Mouse (Mus musculus) CD4-positive, CD25-positive, alpha-beta regulatory T cell, adult 2 months (primary cell): Measurements from ENCODE around the gene Gm11554.
"Not testable (repeated sequence)": the region's sequence is repeated elsewhere in the genome, so short reads cannot be mapped to it uniquely, and the experiment has no call there.

Source experiments
- DNase-seq: peaks from one replicate; pipeline ENCODE4 v3.0.0-alpha.2; 2012; ENCODE audit warnings: low read depth, low spot score

Gene Gm11554

DNA sequence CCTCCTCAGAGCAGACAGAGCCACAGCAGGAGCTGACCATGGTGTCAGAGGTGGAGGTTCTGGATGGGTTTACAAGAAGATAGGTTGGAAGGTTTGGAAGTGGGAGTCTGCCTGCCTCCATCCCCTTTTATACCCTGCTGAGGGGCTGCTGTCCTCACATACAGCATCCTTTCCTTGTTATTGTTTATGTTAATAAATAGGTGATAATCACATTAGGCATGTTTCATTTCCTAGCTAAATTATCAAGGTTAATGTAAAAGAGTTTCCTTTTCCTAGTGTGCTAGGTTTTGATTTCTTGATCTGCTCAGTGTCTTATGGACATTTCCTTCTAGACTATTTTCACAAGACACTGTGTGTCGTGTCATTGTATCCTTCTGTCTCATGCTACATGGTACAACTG, at the start of gene Gm11554:
TSS of gene Gm11554 (minus strand) at position 101 of the 400 bp plus-strand sequence.
- not testable (repeated sequence) for DNase-seq

DNA sequence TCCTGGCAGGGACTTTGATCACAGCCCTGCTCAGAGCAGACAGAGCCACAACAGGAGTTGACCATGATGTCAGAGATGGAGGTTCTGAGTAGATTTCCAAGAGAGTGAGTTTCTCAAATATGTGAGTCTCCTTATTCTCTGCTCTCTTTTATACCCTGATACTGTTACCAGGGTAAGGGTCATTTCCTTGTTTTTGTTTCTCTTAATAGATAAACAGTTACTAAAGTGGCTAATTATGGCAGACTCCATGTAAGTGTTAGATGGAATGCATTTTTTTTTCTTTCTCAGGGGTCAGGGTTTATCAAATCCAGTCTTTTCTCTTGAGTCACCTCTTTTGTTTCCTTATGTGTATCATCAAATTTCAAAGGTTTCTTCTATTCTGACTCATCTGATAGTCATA, 47.3 kb upstream of the Gm11554 start, which contains the start of gene Krtap4-16:
TSS of gene Krtap4-16 (minus strand) at position 101 of the 400 bp plus-strand sequence.
- DNase-seq: no peak

DNA sequence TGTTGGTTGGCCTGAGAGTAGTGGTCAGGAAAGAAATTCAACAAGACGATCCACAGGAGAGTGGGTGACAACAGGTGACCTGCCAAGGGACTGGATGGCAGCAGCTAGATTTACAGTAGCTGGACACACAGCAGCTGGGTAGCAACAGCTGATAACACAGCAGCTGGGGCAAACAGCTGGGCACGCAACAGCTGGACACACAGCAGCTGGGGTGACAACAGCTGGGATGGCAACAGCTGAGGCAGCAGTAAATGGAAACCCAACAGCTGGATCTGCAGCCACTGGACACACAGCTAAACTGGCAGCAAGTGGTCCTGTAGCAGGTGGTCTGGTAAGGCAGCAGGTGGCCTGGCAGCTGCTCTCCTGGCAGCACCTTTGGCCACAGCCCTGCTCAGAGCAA, 42.5 kb upstream of the Gm11554 start:
- DNase-seq: no peak

DNA sequence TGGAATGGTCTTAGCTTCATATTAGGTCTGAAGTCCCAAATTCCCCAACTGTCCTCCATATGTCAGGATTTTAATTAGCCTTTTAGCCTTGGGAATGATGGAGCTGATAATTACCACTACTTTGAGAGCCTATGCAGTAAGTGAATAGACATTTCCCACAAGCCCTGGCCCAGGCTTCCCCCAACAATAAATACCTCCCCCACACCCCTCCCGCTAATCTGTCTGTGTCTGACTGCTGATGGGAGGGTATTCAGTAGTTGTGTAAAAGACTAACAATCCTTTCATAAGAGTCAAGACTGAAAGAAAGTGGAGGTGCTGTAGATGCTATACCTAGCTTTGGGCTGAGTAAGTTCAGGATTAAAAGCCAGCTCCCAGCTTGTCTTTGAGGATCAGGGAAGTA, 37.9 kb upstream of the Gm11554 start:
- DNase-seq: no peak

DNA sequence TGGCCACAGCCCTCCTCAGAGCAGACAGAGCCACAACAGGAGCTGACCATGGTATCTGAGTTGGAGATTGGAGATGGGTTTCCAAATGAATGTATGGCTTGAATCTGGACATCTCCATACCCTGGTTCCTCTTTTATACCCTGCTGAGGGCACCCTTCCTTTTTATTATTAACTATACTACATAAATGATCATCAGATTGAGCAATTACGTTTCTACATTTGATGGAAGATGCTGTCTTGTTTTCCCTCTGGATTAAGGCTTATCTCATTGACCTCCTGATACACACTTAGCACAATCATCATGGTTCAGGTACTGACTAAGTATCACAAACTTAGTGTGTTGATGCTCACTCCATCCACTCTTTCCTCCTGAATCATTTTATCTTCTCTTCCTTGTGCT, 33.7 kb upstream of the Gm11554 start, which contains the start of gene 2300003K06Rik:
TSS of gene 2300003K06Rik (minus strand) at position 101 of the 400 bp plus-strand sequence.
- no peak for DNase-seq

DNA sequence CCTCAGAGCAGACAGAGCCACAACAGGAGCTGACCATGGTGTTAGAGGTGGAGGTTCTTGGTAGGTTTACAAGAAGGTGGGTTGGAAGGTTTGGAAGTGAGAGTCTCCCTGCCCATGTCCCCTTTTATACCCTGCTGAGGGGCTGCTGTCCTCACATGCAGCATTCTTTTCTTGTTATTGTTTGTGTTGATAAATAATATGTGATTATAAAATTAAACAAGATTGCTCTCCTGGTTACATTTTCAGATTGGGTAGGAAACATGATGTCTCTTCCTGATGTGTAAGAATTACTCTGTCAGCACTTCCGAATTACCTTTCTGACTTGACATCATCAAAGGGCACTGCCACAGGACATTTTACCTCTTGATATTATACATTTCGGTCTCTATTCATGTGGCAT, 11.3 kb upstream of the Gm11554 start, which contains the start of gene Gm11564:
TSS of gene Gm11564 (minus strand) at position 101 of the 400 bp plus-strand sequence.
- DNase-seq: not testable (repeated sequence)

DNA sequence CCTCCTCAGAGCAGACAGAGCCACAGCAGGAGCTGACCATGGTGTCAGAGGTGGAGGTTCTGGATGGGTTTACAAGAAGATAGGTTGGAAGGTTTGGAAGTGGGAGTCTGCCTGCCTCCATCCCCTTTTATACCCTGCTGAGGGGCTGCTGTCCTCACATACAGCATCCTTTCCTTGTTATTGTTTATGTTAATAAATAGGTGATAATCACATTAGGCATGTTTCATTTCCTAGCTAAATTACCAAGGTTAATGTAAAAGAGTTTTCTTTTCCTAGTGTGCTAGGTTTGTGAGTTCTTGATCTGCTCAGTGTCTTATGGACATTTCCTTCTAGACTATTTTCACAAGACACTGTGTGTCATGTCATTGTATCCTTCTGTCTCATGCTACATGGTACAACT, 5.5 kb upstream of the Gm11554 start, which contains the start of gene Krtap4-13:
TSS of gene Krtap4-13 (minus strand) at position 101 of the 400 bp plus-strand sequence.
- not testable (repeated sequence) for DNase-seq

DNA sequence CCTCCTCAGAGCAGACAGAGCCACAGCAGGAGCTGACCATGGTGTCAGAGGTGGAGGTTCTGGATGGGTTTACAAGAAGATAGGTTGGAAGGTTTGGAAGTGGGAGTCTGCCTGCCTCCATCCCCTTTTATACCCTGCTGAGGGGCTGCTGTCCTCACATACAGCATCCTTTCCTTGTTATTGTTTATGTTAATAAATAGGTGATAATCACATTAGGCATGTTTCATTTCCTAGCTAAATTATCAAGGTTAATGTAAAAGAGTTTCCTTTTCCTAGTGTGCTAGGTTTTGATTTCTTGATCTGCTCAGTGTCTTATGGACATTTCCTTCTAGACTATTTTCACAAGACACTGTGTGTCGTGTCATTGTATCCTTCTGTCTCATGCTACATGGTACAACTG, 5.4 kb downstream of the Gm11554 start, which contains the start of gene Gm11569:
TSS of gene Gm11569 (minus strand) at position 101 of the 400 bp plus-strand sequence.
- not testable (repeated sequence) for DNase-seq

DNA sequence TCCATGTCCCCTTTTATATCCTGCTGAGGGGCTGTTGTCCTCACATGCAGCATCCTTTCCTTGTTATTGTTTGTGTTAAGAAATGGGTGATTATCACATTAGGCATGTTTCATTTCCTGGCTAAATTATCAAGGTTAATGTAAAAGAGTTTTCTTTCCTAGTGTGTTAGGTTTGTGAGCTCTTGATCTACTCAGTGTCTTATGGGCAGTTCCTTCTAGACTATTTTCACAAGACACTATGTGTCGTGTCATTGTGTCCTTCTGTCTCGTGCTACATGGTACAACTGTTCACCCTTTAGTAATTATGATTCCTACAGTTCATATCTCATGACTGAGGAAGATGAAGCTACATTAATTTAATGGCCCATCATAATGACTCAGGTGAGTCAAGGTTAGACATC, 10.9 kb downstream of the Gm11554 start, which contains the start of gene Gm11596:
TSS of gene Gm11596 (minus strand) at position 101 of the 400 bp plus-strand sequence.
- DNase-seq: no peak

DNA sequence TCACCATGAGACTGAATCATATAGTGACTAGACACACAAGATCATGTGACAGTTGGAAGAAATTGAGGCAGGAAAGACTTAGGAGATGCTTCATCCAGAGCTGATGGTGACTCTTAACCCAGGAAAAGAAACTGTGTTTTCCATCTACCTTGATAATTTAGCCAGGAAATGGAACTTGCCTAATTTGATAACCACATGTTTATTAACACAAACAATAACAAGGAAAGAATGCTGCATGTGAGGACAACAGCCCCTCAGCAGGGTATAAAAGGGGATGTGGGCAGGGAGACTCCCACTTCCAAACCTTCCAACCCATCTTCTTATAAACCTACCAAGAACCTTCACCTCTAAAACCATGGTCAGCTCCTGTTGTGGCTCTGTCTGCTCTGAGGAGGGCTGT, 19.3 kb downstream of the Gm11554 start, which contains the start of gene Krtap4-9:
TSS of gene Krtap4-9 (plus strand) at position 301 of the 400 bp plus-strand sequence.
- not testable (repeated sequence) for DNase-seq

DNA sequence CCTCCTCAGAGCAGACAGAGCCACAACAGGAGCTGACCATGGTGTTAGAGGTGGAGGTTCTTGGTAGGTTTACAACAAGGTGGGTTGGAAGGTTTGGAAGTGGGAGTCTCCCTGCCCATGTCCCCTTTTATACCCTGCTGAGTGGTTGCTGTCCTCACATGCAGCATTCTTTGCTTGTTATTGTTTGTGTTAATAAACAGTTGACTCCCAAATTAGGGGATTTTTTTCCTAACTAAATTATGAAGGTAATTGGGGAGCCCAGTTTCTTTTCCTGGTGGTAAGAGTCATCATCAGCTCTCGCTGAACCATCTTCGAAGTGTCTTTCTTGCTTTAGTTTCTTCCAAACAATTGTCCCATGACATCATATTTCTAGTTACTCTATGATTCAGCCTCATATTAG, 23.6 kb downstream of the Gm11554 start, which contains the start of gene Krtap4-8:
TSS of gene Krtap4-8 (minus strand) at position 101 of the 400 bp plus-strand sequence.
- DNase-seq: no peak

DNA sequence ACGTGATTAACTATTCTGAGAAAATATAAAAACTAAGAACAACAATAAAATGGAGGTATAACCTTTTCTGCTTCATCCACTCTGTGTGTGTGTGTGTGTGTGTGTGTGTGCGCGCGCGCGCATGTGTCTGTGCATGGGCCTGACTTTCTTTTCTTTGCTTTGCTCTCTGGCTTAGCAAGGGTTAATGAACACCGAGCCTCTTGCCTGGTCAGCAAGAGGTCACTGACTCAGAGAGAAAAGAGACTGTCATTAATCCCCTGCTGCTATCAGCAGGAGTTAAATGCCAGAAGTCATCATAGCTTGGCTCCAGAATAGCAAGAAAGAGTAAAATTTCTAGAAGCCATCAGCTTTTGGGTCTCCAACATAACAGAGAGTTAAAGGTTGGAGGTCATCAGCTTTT, 25.8 kb downstream of the Gm11554 start:
- no peak for DNase-seq

DNA sequence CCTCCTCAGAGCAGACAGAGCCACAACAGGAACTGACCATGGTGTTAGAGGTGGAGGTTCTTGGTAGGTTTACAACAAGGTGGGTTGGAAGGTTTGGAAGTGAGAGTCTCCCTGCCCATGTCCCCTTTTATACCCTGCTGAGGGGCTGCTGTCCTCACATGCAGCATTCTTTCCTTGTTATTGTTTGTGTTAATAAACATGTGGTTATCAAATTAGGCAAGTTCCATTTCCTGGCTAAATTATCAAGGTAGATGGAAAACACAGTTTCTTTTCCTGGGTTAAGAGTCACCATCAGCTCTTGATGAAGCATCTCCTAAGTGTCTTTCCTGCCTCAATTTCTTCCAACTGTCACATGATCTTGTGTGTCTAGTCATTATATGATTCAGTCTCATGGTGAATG, 31.4 kb downstream of the Gm11554 start, which contains the start of gene Gm11595:
TSS of gene Gm11595 (minus strand) at position 101 of the 400 bp plus-strand sequence.
- not testable (repeated sequence) for DNase-seq

DNA sequence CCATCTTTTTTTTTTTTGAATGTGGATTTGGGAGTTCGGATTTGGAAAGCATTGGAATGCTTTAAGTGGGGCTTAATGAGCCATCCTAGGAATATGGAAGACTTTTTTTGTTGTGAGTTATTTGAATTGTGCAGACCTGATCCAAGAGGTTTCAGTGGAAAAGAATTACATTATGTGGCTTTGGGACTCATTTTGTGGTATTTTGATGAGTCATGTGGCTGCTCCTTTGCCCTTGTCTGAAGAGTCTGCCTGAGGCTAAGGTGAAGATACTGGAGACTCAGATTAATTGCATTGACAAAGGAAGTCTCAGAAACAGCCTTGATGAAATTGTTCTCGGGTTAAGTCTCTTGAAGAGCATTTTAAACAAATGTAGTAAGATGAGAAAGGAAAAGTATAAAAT, 35.8 kb downstream of the Gm11554 start:
- no peak for DNase-seq

DNA sequence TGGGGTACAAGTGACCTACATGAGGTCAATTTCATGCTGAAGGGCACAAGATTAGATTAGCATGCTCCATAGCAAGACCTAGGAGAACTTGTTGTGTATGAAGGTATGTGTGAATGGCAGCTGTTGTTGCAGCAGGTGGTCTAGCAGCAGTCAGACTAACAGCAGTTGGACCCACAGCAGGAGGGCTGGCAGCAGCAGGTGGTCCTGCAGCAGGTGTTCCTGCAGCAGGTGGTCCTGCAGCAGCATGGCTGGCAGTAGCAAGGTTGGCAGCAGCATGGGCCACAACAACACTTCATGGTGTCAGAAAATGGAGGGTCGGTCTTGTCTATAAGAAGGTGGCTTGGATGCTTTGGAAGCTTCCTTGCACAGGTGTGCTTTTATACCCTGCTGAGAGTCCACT, 45.4 kb downstream of the Gm11554 start:
- DNase-seq: no peak
